Mouse (Mus musculus): Measurements from ENCODE around the gene Olfr73. TPM values are rescaled to one million over a fixed set of nuclear protein-coding genes. Genes with fewer than 3 reads are reported as not detected.

Olfr73 gene
- total and polyA plus RNA-seq, 3 experiments, result not detected

Other genes starting within 250 kb of the Olfr73 start
Only the 20 nearest of the 23 such genes appear.
- gene Olfr1148, start 207.2 kb downstream of the Olfr73 start, total RNA-seq (2012; rRNA removed), result not detected in 2 replicates
- gene Olfr1148, start 207.2 kb downstream of the Olfr73 start, total RNA-seq (2014; rRNA removed), result not detected in 2 replicates
- gene Olfr1148, start 207.2 kb downstream of the Olfr73 start, polyA plus RNA-seq (2012; ENCODE audit: insufficient read length, low read depth), result not detected in 2 replicates
- not detected in 2 replicates for gene Olfr1150-ps1, start 193.7 kb downstream of the Olfr73 start, total RNA-seq (2012; rRNA removed)
- not detected in 2 replicates for gene Olfr1150-ps1, start 193.7 kb downstream of the Olfr73 start, total RNA-seq (2014; rRNA removed)
- gene Olfr1150-ps1, start 193.7 kb downstream of the Olfr73 start, polyA plus RNA-seq (2012; ENCODE audit: insufficient read length, low read depth), result not detected in 2 replicates
- gene Olfr1151, start 181.8 kb downstream of the Olfr73 start, total RNA-seq (2012; rRNA removed), result not detected in 2 replicates
- not detected in 2 replicates for gene Olfr1151, start 181.8 kb downstream of the Olfr73 start, total RNA-seq (2014; rRNA removed)
- not detected in 2 replicates for gene Olfr1151, start 181.8 kb downstream of the Olfr73 start, polyA plus RNA-seq (2012; ENCODE audit: insufficient read length, low read depth)
- not detected in 2 replicates for gene Olfr1152, start 171.2 kb downstream of the Olfr73 start, total RNA-seq (2012; rRNA removed)
- gene Olfr1152, start 171.2 kb downstream of the Olfr73 start, total RNA-seq (2014; rRNA removed), result not detected in 2 replicates
- 0.04 and 0.05 TPM in 2 replicates for gene Olfr1152, start 171.2 kb downstream of the Olfr73 start, polyA plus RNA-seq (2012; ENCODE audit: insufficient read length, low read depth)
- gene Olfr1153, start 142.7 kb downstream of the Olfr73 start, total RNA-seq (2012; rRNA removed), result not detected in 2 replicates
- not detected in 2 replicates for gene Olfr1153, start 142.7 kb downstream of the Olfr73 start, total RNA-seq (2014; rRNA removed)
- not detected in 2 replicates for gene Olfr1153, start 142.7 kb downstream of the Olfr73 start, polyA plus RNA-seq (2012; ENCODE audit: insufficient read length, low read depth)
- not detected in 2 replicates for gene Olfr1154, start 132.5 kb downstream of the Olfr73 start, total RNA-seq (2012; rRNA removed)
- gene Olfr1154, start 132.5 kb downstream of the Olfr73 start, total RNA-seq (2014; rRNA removed), result not detected in 2 replicates
- not detected in 2 replicates for gene Olfr1154, start 132.5 kb downstream of the Olfr73 start, polyA plus RNA-seq (2012; ENCODE audit: insufficient read length, low read depth)
- not detected in 2 replicates for gene Olfr1155, start 92.6 kb downstream of the Olfr73 start, total RNA-seq (2012; rRNA removed)
- not detected in 2 replicates for gene Olfr1155, start 92.6 kb downstream of the Olfr73 start, total RNA-seq (2014; rRNA removed)
- gene Olfr1155, start 92.6 kb downstream of the Olfr73 start, polyA plus RNA-seq (2012; ENCODE audit: insufficient read length, low read depth), result not detected in 2 replicates
- not detected in 2 replicates for gene Olfr1156, start 84.6 kb downstream of the Olfr73 start, total RNA-seq (2012; rRNA removed)
- not detected in 2 replicates for gene Olfr1156, start 84.6 kb downstream of the Olfr73 start, total RNA-seq (2014; rRNA removed)
- gene Olfr1156, start 84.6 kb downstream of the Olfr73 start, polyA plus RNA-seq (2012; ENCODE audit: insufficient read length, low read depth), result not detected in 2 replicates
- not detected in 2 replicates for gene Olfr1157, start 69.4 kb downstream of the Olfr73 start, total RNA-seq (2012; rRNA removed)
- not detected in 2 replicates for gene Olfr1157, start 69.4 kb downstream of the Olfr73 start, total RNA-seq (2014; rRNA removed)
- gene Olfr1157, start 69.4 kb downstream of the Olfr73 start, polyA plus RNA-seq (2012; ENCODE audit: insufficient read length, low read depth), result not detected in 2 replicates
- not detected in 2 replicates for gene Olfr74, start 63.0 kb downstream of the Olfr73 start, total RNA-seq (2012; rRNA removed)
- gene Olfr74, start 63.0 kb downstream of the Olfr73 start, total RNA-seq (2014; rRNA removed), result not detected in 2 replicates
- not detected in 2 replicates for gene Olfr74, start 63.0 kb downstream of the Olfr73 start, polyA plus RNA-seq (2012; ENCODE audit: insufficient read length, low read depth)
- not detected in 2 replicates for gene Olfr1158, start 47.6 kb downstream of the Olfr73 start, total RNA-seq (2012; rRNA removed)
- gene Olfr1158, start 47.6 kb downstream of the Olfr73 start, total RNA-seq (2014; rRNA removed), result not detected in 2 replicates
- not detected in 2 replicates for gene Olfr1158, start 47.6 kb downstream of the Olfr73 start, polyA plus RNA-seq (2012; ENCODE audit: insufficient read length, low read depth)
- not detected in 2 replicates for gene Olfr1160, start 29.4 kb downstream of the Olfr73 start, total RNA-seq (2012; rRNA removed)
- not detected in 2 replicates for gene Olfr1160, start 29.4 kb downstream of the Olfr73 start, total RNA-seq (2014; rRNA removed)
- gene Olfr1160, start 29.4 kb downstream of the Olfr73 start, polyA plus RNA-seq (2012; ENCODE audit: insufficient read length, low read depth), result not detected in 2 replicates
- not detected in 2 replicates for gene Olfr1161, start 14.9 kb downstream of the Olfr73 start, total RNA-seq (2012; rRNA removed)
- not detected in 2 replicates for gene Olfr1161, start 14.9 kb downstream of the Olfr73 start, total RNA-seq (2014; rRNA removed)
- gene Olfr1161, start 14.9 kb downstream of the Olfr73 start, polyA plus RNA-seq (2012; ENCODE audit: insufficient read length, low read depth), result not detected in 2 replicates
- not detected in 2 replicates for gene Olfr1162, start 13.4 kb upstream of the Olfr73 start, total RNA-seq (2012; rRNA removed)
- not detected in 2 replicates for gene Olfr1162, start 13.4 kb upstream of the Olfr73 start, total RNA-seq (2014; rRNA removed)
- gene Olfr1162, start 13.4 kb upstream of the Olfr73 start, polyA plus RNA-seq (2012; ENCODE audit: insufficient read length, low read depth), result not detected in 2 replicates
- gene Olfr1163, start 34.1 kb upstream of the Olfr73 start, total RNA-seq (2012; rRNA removed), result not detected in 2 replicates
- gene Olfr1163, start 34.1 kb upstream of the Olfr73 start, total RNA-seq (2014; rRNA removed), result not detected in 2 replicates
- not detected in 2 replicates for gene Olfr1163, start 34.1 kb upstream of the Olfr73 start, polyA plus RNA-seq (2012; ENCODE audit: insufficient read length, low read depth)
- gene Olfr1164, start 56.3 kb upstream of the Olfr73 start, total RNA-seq (2012; rRNA removed), result not detected in 2 replicates
- not detected in 2 replicates for gene Olfr1164, start 56.3 kb upstream of the Olfr73 start, total RNA-seq (2014; rRNA removed)
- gene Olfr1164, start 56.3 kb upstream of the Olfr73 start, polyA plus RNA-seq (2012; ENCODE audit: insufficient read length, low read depth), result not detected in 2 replicates
- not detected in 2 replicates for gene Olfr1166, start 90.6 kb upstream of the Olfr73 start, total RNA-seq (2012; rRNA removed)
- gene Olfr1166, start 90.6 kb upstream of the Olfr73 start, total RNA-seq (2014; rRNA removed), result not detected in 2 replicates
- not detected in 2 replicates for gene Olfr1166, start 90.6 kb upstream of the Olfr73 start, polyA plus RNA-seq (2012; ENCODE audit: insufficient read length, low read depth)
- gene Olfr1167, start 117.5 kb upstream of the Olfr73 start, total RNA-seq (2012; rRNA removed), result not detected in 2 replicates
- not detected in 2 replicates for gene Olfr1167, start 117.5 kb upstream of the Olfr73 start, total RNA-seq (2014; rRNA removed)
- 0.10 and 0.15 TPM in 2 replicates for gene Olfr1167, start 117.5 kb upstream of the Olfr73 start, polyA plus RNA-seq (2012; ENCODE audit: insufficient read length, low read depth)
- not detected in 2 replicates for gene Olfr1168, start 144.2 kb upstream of the Olfr73 start, total RNA-seq (2012; rRNA removed)
- not detected in 2 replicates for gene Olfr1168, start 144.2 kb upstream of the Olfr73 start, total RNA-seq (2014; rRNA removed)
- gene Olfr1168, start 144.2 kb upstream of the Olfr73 start, polyA plus RNA-seq (2012; ENCODE audit: insufficient read length, low read depth), result not detected in 2 replicates
- gene Olfr1170, start 190.6 kb upstream of the Olfr73 start, total RNA-seq (2012; rRNA removed), result not detected in 2 replicates
- gene Olfr1170, start 190.6 kb upstream of the Olfr73 start, total RNA-seq (2014; rRNA removed), result not detected in 2 replicates
- not detected in 2 replicates for gene Olfr1170, start 190.6 kb upstream of the Olfr73 start, polyA plus RNA-seq (2012; ENCODE audit: insufficient read length, low read depth)

Data from CH12.LX (cell line).